Mouse (Mus musculus) retina, postnatal 7 days (tissue): Measurements from ENCODE around the gene Olfr1098.

ENCODE experiments used
- DNase-seq: peaks from one replicate; pipeline ENCODE4 v3.0.0-alpha.2; 2012; ENCODE audit warnings: low read depth, low spot score

The Olfr1098 gene

GRCm38 (mm10) chr2:86924445-86924844, at the start of gene Olfr1098:
Gene Olfr1098, minus strand, starts transcription at chr2:86924545.
- no peak for DNase-seq

- no peak for DNase-seq
Measured at GRCm38 (mm10) chr2:86960593-86960992, 36.2 kb upstream of the Olfr1098 start, which contains the start of gene Olfr1099. Gene Olfr1099, minus strand, starts transcription at chr2:86960693.

- DNase-seq, result no peak
Measured at GRCm38 (mm10) chr2:86926557-86926956, 2.2 kb upstream of the Olfr1098 start.

- DNase-seq, result no peak
Measured at GRCm38 (mm10) chr2:86905647-86906046, 18.7 kb downstream of the Olfr1098 start.

GRCm38 (mm10) chr2:86892116-86892515, 32.2 kb downstream of the Olfr1098 start, which contains the start of gene Olfr1097:
Gene Olfr1097, minus strand, starts transcription at chr2:86892216.
- DNase-seq, result no peak

- DNase-seq, result no peak
Measured at GRCm38 (mm10) chr2:86874702-86875101, 49.6 kb downstream of the Olfr1098 start, which contains the start of gene Gm13723. Gene Gm13723, minus strand, starts transcription at chr2:86874802.
